ENCODE assay signal across 8 mouse cellular contexts in genomic region chr2:151037876-151038552, GRCm38 (mm10). TPM values are rescaled to one million over a fixed set of nuclear protein-coding genes. Genes with fewer than 3 reads are reported as not detected.
A peak's percentile ranks its signal among the peaks of the same experiment; 100 is the strongest.
DNase-seq lines count a peak whose midpoint lies in the region; ATAC-seq and TF ChIP-seq lines count a peak whose summit lies in the region.

No protein-coding gene starts in this region.

- H3K4me3 ChIP-seq in heart, embryonic 13.5 days = peak overlapping the region; percentile 96
- H3K4me3 ChIP-seq in ES-Bruce4 (ENCODE audit: low read depth, low read length) = peak overlapping the region; percentile 60
- H3K4me3 ChIP-seq in hindbrain, embryonic 16.5 days (ENCODE audit: low read length) = peak overlapping the region; percentile 97
- peak overlapping the region; percentile 80 for H3K4me3 ChIP-seq in midbrain, embryonic 10.5 days

- no peaks in the 10 kb centered on the region for H3K36me3 ChIP-seq in heart, embryonic 13.5 days
- H3K36me3 ChIP-seq in ES-Bruce4 (ENCODE audit: control insufficient read depth, insufficient read depth, low read length, poor library complexity, severe bottlenecking) = no peaks in the 10 kb centered on the region; the same call in 1 of the 2 replicates
- no peaks in the 10 kb centered on the region for H3K36me3 ChIP-seq in hindbrain, embryonic 16.5 days (ENCODE audit: control insufficient read depth, insufficient read depth, low read length)
- H3K36me3 ChIP-seq in midbrain, embryonic 10.5 days = peaks cover 12% of the 10 kb centered on the region

- H3K9me3 ChIP-seq in heart, embryonic 13.5 days = no peaks in the 10 kb centered on the region
- H3K9me3 ChIP-seq in ES-Bruce4 (replicated peaks; ENCODE audit: control insufficient read depth, insufficient read depth, low read length, poor library complexity, severe bottlenecking) = no peaks in the 10 kb centered on the region
- H3K9me3 ChIP-seq in hindbrain, embryonic 16.5 days (ENCODE audit: control insufficient read depth, low read length) = no peaks in the 10 kb centered on the region
- no peaks in the 10 kb centered on the region for H3K9me3 ChIP-seq in midbrain, embryonic 10.5 days (replicated peaks)

- TF ChIP-seq POLR2A in ES-Bruce4 (IDR thresholded peaks at IDR 0.05; ENCODE audit: insufficient read depth, low read length) = no peak

- peaks cover 24% of the 10 kb centered on the region for H3K4me1 ChIP-seq in heart, embryonic 13.5 days
- no peaks in the 10 kb centered on the region for H3K4me1 ChIP-seq in ES-Bruce4 (ENCODE audit: control insufficient read depth, insufficient read depth, low read length)
- peaks cover 15% of the 10 kb centered on the region for H3K4me1 ChIP-seq in hindbrain, embryonic 16.5 days (ENCODE audit: control insufficient read depth, insufficient read depth, low read depth, low read length)
- peaks cover 19% of the 10 kb centered on the region for H3K4me1 ChIP-seq in midbrain, embryonic 10.5 days

- no peak for DNase-seq in heart, adult 9 months (ENCODE audit: low spot score in 2 of 2)
- DNase-seq in midbrain, embryonic 10.5 days (ENCODE audit: low spot score) = peak; percentile 17
- DNase-seq in telencephalon, adult 2 months (ENCODE audit: low read depth, low spot score) = peak; percentile 8
- no peak for DNase-seq in urinary bladder, adult 2 months (ENCODE audit: low spot score)

- TF ChIP-seq EP300 in ES-Bruce4 (IDR thresholded peaks at IDR 0.05; ENCODE audit: insufficient read depth, low read depth, low read length) = no peak

- H3K27ac ChIP-seq in heart, embryonic 13.5 days (replicated peaks) = peak overlapping the region; percentile 42; the same call in 1 of the 2 replicates
- no peak overlapping the region for H3K27ac ChIP-seq in ES-Bruce4 (ENCODE audit: insufficient read depth, low read length)
- no peak overlapping the region for H3K27ac ChIP-seq in hindbrain, embryonic 16.5 days (ENCODE audit: low read depth, low read length)
- H3K27ac ChIP-seq in midbrain, embryonic 10.5 days (replicated peaks) = peak overlapping the region; percentile 92

- H3K27me3 ChIP-seq in heart, embryonic 13.5 days (replicated peaks) = no peaks in the 10 kb centered on the region
- H3K27me3 ChIP-seq in ES-Bruce4 (ENCODE audit: control insufficient read depth, insufficient read depth, low read length, poor library complexity, severe bottlenecking) = no peaks in the 10 kb centered on the region
- no peaks in the 10 kb centered on the region; the same call in 1 of the 2 replicates for H3K27me3 ChIP-seq in hindbrain, embryonic 16.5 days (replicated peaks; ENCODE audit: control insufficient read depth, insufficient read depth, low read length)
- no peaks in the 10 kb centered on the region for H3K27me3 ChIP-seq in midbrain, embryonic 10.5 days (ENCODE audit: low read depth, poor library complexity, severe bottlenecking)

- peak overlapping the region; percentile 99 for H3K9ac ChIP-seq in heart, embryonic 13.5 days
- peak overlapping the region; percentile 99 for H3K9ac ChIP-seq in ES-Bruce4 (ENCODE audit: low read depth, poor library complexity, severe bottlenecking)
- peak overlapping the region; percentile 96 for H3K9ac ChIP-seq in hindbrain, embryonic 16.5 days (ENCODE audit: low read depth, low read length)

- WGBS in heart, embryonic 13.5 days = 48% methylated on average over 18 of the region's 18 CpGs
- WGBS in hindbrain, embryonic 16.5 days = 61% methylated on average over 18 of the region's 18 CpGs
- WGBS in midbrain, embryonic 10.5 days = 74% methylated on average over 18 of the region's 18 CpGs

- no peak for TF ChIP-seq CTCF in ES-Bruce4 (IDR thresholded peaks at IDR 0.05; ENCODE audit: low read depth, low read length)

- H3K4me2 ChIP-seq in heart, embryonic 13.5 days = peak overlapping the region; percentile 87
- H3K4me2 ChIP-seq in hindbrain, embryonic 16.5 days (ENCODE audit: low read length) = peak overlapping the region; percentile 90

- ATAC-seq in heart, embryonic 13.5 days (ENCODE audit: extremely low read depth, insufficient number of reproducible peaks, low FRiP score, low TSS enrichment) = no peak
- peak; percentile 51 for ATAC-seq in common myeloid progenitor, adult 5-6 weeks (replicated peaks; ENCODE audit: low read depth, poor library complexity, severe bottlenecking)
- ATAC-seq in hindbrain, embryonic 16.5 days = no peak

RNA-seq across cellular contexts. Expression of gene Ninl, which starts 1.2 kb away (rescaled TPM):
- polyA plus RNA-seq in heart, embryonic 13.5 days (2015; fragmentation: Nextera tagmentation; extraction: Ambion mirVana) = 5.3 and 5.8 TPM in 2 replicates
- polyA plus RNA-seq in ES-Bruce4 (2011; ENCODE audit: insufficient read depth, insufficient read length, low read depth, missing spikeins) = 19.1 and 24.7 TPM in 2 replicates
- total RNA-seq in common myeloid progenitor, adult 5-6 weeks (2017) = 2.6 and 4.7 TPM in 2 replicates
- 3.6 and 4.6 TPM in 2 replicates for polyA plus RNA-seq in hindbrain, embryonic 16.5 days (2015; fragmentation: Nextera tagmentation; extraction: Ambion mirVana)
- 19.6 and 20.9 TPM in 2 replicates for polyA plus RNA-seq in midbrain, embryonic 10.5 days (2016; fragmentation: Nextera tagmentation; extraction: Ambion mirVana)
- polyA plus RNA-seq in urinary bladder, adult 2 months (2012; rRNA removed) = 6.5 and 6.7 TPM in 2 replicates

RNA-seq across cellular contexts. Expression of gene Nanp, which starts 1.2 kb away (rescaled TPM):
- 20.4 and 24.5 TPM in 2 replicates for polyA plus RNA-seq in heart, embryonic 13.5 days (2015; fragmentation: Nextera tagmentation; extraction: Ambion mirVana)
- 18.0 and 20.0 TPM in 2 replicates for polyA plus RNA-seq in ES-Bruce4 (2011; ENCODE audit: insufficient read depth, insufficient read length, low read depth, missing spikeins)
- total RNA-seq in common myeloid progenitor, adult 5-6 weeks (2017) = 24.1 and 27.9 TPM in 2 replicates
- polyA plus RNA-seq in hindbrain, embryonic 16.5 days (2015; fragmentation: Nextera tagmentation; extraction: Ambion mirVana) = 32.7 and 36.1 TPM in 2 replicates
- 54.3 and 58.4 TPM in 2 replicates for polyA plus RNA-seq in midbrain, embryonic 10.5 days (2016; fragmentation: Nextera tagmentation; extraction: Ambion mirVana)
- 11.5 and 15.2 TPM in 2 replicates for polyA plus RNA-seq in urinary bladder, adult 2 months (2012; rRNA removed)

RNA-seq across cellular contexts. Expression of gene Gm14151, which starts 54.1 kb away (rescaled TPM):
- polyA plus RNA-seq in heart, embryonic 13.5 days (2015; fragmentation: Nextera tagmentation; extraction: Ambion mirVana) = not detected in 2 replicates
- not detected in 2 replicates for polyA plus RNA-seq in ES-Bruce4 (2011; ENCODE audit: insufficient read depth, insufficient read length, low read depth, missing spikeins)
- total RNA-seq in common myeloid progenitor, adult 5-6 weeks (2017) = not detected in 2 replicates
- polyA plus RNA-seq in hindbrain, embryonic 16.5 days (2015; fragmentation: Nextera tagmentation; extraction: Ambion mirVana) = not detected in 2 replicates
- polyA plus RNA-seq in midbrain, embryonic 10.5 days (2016; fragmentation: Nextera tagmentation; extraction: Ambion mirVana) = not detected in 2 replicates
- not detected in 2 replicates for polyA plus RNA-seq in urinary bladder, adult 2 months (2012; rRNA removed)

Comparison
In these comparisons a context has a peak if more than half of its experiments do, and no peak if none do; other contexts are left out.
1. H3K27ac ChIP-seq: peak in heart, embryonic 13.5 days (single experiment) and midbrain, embryonic 10.5 days (single experiment); none in ES-Bruce4 (single experiment) and hindbrain, embryonic 16.5 days (single experiment).
2. DNase-seq: peak in midbrain, embryonic 10.5 days (single experiment) and telencephalon, adult 2 months (single experiment); none in heart, adult 9 months (0 of 2) and urinary bladder, adult 2 months (single experiment).
3. Peak in every context shown above with its lines, with median percentiles within 50 percentile points of each other: H3K4me3 ChIP-seq and H3K9ac ChIP-seq.